Mouse (Mus musculus) myocyte (in vitro differentiated cells): ENCODE measurements around the gene Ostc.

ENCODE experiments used
- CEBPB ChIP-seq: IDR thresholded peaks from 2 replicates; pipeline ENCODE4 v1.6.1; 2011; ENCODE audit warnings: mild to moderate bottlenecking, moderate library complexity; ENCODE audit not compliant: poor library complexity, insufficient read depth, severe bottlenecking
- E2F4 ChIP-seq: IDR thresholded peaks from one replicate; pipeline ENCODE4 v1.6.1; 2011; ENCODE audit warnings: mild to moderate bottlenecking, control low read depth, moderate library complexity; ENCODE audit not compliant: insufficient read depth
- MYOD1 ChIP-seq, 3 experiments: IDR thresholded peaks; one replicate each; pipeline ENCODE4 v1.6.1; 2011; ENCODE audit warnings: control low read depth in 2 of 3, low read depth in 2 of 3, mild to moderate bottlenecking in 2 of 3, moderate library complexity in 1 of 3; ENCODE audit not compliant: insufficient read length in 2 of 3, control insufficient read depth in 1 of 3
- MYOG ChIP-seq, 3 experiments: IDR thresholded peaks; one replicate each; pipeline ENCODE4 v1.6.1; 2011; ENCODE audit warnings: control low read depth in 2 of 3, low read depth in 2 of 3, mild to moderate bottlenecking in 2 of 3; ENCODE audit not compliant: insufficient read length in 2 of 3, control insufficient read depth in 1 of 3, insufficient read depth in 1 of 3
- POLR2A ChIP-seq: IDR thresholded peaks from one replicate; pipeline ENCODE4 v1.6.1; 2011; ENCODE audit warnings: low read depth, mild to moderate bottlenecking, control low read depth, moderate library complexity; ENCODE audit not compliant: insufficient read length
- POLR2AphosphoS2 ChIP-seq: IDR thresholded peaks from one replicate; pipeline ENCODE4 v1.6.1; 2011; ENCODE audit warnings: low read depth, control low read depth; ENCODE audit not compliant: insufficient read length
- TCF12 ChIP-seq: IDR thresholded peaks from one replicate; pipeline ENCODE4 v1.6.1; 2011; ENCODE audit warnings: mild to moderate bottlenecking, control low read depth; ENCODE audit not compliant: poor library complexity, insufficient read depth, severe bottlenecking
- USF1 ChIP-seq: IDR thresholded peaks from one replicate; pipeline ENCODE4 v1.6.1; 2011; ENCODE audit warnings: low read depth, mild to moderate bottlenecking, control low read depth, moderate library complexity

DNA sequence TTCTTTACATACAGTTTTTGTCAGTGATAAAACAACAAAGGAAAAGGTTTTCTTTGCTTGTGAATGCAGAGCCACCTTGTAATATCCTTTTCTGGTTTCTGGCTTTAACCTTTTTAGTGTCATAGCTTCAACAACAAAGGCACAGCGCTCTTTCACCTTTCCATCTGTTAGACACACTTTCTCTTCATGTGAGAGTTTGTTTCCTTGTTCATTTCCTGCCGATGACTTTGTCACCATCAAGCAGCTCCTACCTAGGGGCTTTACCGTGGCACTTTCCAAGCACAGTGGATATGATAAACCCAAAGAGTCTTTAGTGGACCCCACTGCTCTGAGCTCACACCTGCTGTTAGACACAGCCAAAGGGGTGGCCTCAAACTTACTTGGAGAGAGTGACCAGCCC, 40.0 kb upstream of the Ostc start:
- TF ChIP-seq MYOD1 (IDR thresholded peaks at IDR 0.05; ENCODE audit: control insufficient read depth in 1 of 3, insufficient read length in 2 of 3, low read depth in 2 of 3) = no peak
- no peak for TF ChIP-seq POLR2AphosphoS2
- TF ChIP-seq POLR2A = no peak
- TF ChIP-seq E2F4 = no peak
- TF ChIP-seq MYOG (IDR thresholded peaks at IDR 0.05; ENCODE audit: control insufficient read depth in 1 of 3, insufficient read depth in 1 of 3, insufficient read length in 2 of 3, low read depth in 2 of 3) = no peak
- no peak for TF ChIP-seq CEBPB
- TF ChIP-seq USF1 = no peak
- no peak for TF ChIP-seq TCF12
